Mouse (Mus musculus): Measurements from ENCODE around the gene Rnaseh2b.
A peak's percentile ranks its signal among the peaks of the same experiment; 100 is the strongest.

DNA sequence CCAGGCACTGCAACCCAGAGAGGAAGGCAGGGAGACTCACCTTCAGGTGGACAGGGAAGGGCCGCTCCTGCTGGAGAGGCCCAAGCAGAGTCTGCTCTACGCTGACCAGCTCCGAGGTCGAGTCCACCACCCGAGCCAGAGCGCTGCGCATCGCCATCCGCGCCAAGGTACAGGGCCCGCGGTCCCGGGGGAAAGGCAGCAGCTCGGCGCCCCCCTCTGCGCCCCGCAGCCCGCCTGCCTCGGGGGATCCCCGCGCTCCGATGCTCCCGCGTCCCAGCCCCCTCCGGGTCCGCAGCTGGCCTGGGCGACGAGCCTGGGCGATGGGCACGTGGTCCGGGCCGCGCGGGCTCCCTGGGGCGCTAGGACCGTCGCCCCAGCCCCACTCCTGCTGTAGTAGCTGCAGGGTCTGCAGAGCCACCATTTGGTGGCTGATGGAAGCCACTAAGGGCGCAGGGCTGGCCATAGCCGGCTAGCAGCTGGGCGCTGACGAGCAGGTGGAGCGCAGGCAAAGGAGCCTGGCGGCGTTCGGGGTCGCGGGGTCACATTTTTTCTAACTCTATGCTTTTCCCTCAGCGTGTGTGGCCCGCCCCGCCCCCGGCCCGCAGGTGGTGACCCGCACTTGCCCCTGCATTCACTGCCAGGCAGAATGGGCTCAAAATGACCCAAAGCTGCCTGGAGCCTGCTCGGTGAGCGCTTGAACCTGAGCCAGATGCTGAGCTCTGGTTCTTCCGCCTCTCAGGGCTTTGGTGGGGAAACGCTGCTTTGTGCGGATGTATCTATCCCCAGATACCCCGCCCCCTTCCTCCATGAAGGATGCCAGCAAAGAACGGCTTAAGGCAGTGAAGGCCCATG, at the start of gene Rnaseh2b, which contains the start of gene Dleu7:
- no peak for TF ChIP-seq CTCF (IDR thresholded peaks at IDR 0.05; ENCODE audit: insufficient read depth, low read depth, low read length)
- TF ChIP-seq POLR2A (IDR thresholded peaks at IDR 0.05; ENCODE audit: insufficient read depth, low read depth, low read length): 0 out of 2 replicates have a peak, but pooled peaks have one; percentile 45
